Mouse (Mus musculus): ENCODE data around the gene Gm5737. TPM values are rescaled to one million over a fixed set of nuclear protein-coding genes. Genes with fewer than 3 reads are reported as not detected.

The Gm5737 gene
- total and polyA plus RNA-seq, 3 experiments, result not detected

DNA sequence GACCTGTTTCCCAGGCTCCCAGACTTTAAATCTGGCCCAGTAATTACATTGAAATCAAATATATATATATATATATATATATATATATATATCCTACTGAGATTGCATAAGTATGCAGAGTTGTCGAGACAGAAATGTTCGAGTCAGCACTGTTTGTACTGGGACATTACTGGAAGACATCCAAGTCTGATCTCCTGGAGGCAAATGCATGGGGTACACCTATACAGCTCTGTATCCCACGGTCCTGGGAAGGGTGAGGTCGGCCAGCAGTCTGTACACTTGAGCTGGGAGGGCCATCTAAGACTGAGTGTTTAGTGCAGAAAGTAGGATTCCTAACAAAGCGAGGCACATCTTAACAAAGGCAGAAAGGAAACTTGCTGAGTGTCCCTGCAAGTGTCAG, 57.7 kb downstream of the Gm5737 start:
- no peak overlapping the region for H3K4me3 ChIP-seq (ENCODE audit: low read depth, low read length)
- peaks cover 89% of the 10 kb centered on the region for H3K36me3 ChIP-seq (replicated peaks)
- DNase-seq (ENCODE audit: low spot score) (no peak), ATAC-seq (ENCODE audit: extremely low read depth, insufficient number of reproducible peaks, low FRiP score, poor library complexity, severe bottlenecking) (no peak)
- H3K27me3 ChIP-seq (ENCODE audit: insufficient read depth, low read length), result no peaks in the 10 kb centered on the region
- no peaks in the 10 kb centered on the region for H3K9me3 ChIP-seq (replicated peaks)
- TF ChIP-seq GATA1 (IDR thresholded peaks at IDR 0.05; ENCODE audit: borderline replicate concordance, low read length) (no peak), CTCF (IDR thresholded peaks at IDR 0.05; ENCODE audit: low read depth, low read length) (no peak), TAL1 (conservative IDR thresholded peaks at IDR 0.05; ENCODE audit: low read depth, low read length) (no peak), GATA2 (IDR thresholded peaks at IDR 0.05; ENCODE audit: borderline replicate concordance, low read depth, low read length) (no peak), POLR2AphosphoS5 (IDR thresholded peaks at IDR 0.05; ENCODE audit: insufficient replicate concordance, low read depth, low read length) (no peak)
- H3K4me1 ChIP-seq (ENCODE audit: insufficient read depth, low read depth, low read length), result peaks cover 87% of the 10 kb centered on the region

DNA sequence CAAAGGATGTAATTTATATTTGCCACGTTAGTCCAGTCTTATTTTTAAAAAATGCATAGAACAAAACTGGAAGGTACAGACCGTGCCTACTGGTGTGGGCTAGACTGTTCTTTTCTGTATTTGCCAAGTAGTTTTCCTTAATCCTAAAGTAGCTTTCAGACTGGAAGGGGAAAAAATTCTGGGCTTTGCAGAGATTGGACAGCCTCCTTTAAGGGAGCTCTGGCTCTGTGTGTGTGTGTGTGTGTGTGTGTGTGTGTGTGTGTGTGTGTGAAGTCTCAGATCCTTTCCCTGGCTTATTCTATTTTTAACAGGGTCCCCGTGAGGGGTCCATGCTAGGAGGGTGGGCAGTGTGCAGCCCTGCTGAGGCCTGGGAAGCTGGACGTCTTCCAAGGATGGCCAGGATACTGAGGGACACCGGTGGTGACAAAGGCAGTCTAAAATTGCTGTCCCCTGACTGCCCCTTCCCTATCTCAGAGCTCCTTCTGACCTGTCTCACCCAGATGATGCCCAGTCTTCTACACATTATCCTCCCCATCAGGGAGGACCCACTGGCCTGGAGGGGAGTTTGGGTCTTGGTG, 58.4 kb downstream of the Gm5737 start:
- peaks cover 95% of the 10 kb centered on the region for H3K36me3 ChIP-seq (replicated peaks)
- no peak overlapping the region for H3K4me3 ChIP-seq (ENCODE audit: low read depth, low read length)
- no peak for ATAC-seq (ENCODE audit: extremely low read depth, insufficient number of reproducible peaks, low FRiP score, poor library complexity, severe bottlenecking)

DNA sequence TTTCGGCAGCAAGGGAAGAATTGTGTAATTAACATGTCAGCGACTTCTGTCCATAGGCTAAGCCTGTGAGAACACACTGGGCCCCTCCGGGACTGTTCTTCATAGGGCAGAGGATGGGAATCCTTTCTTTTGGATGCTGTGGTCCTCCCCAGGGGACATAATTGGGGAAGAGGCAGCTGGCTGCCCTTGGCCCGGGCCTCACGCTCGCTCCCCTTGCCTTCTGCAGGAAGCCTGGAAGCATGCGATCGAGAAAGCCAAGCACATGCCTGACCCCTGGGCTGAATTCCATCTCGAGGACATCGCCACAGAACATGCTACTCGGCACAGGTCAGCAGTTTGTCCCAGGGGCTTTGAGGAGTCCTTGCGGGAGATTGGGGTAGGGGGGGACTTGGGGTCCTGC, 60.9 kb downstream of the Gm5737 start:
- no peak for DNase-seq (ENCODE audit: low spot score)
- H3K4me3 ChIP-seq (ENCODE audit: low read depth, low read length), result no peak overlapping the region

More for the DNA sequence above, 58.4 kb downstream of the Gm5737 start:
- DNase-seq (ENCODE audit: low spot score), result no peak
- H3K4me1 ChIP-seq (ENCODE audit: insufficient read depth, low read depth, low read length), result peaks cover 87% of the 10 kb centered on the region
- TF ChIP-seq GATA2 (IDR thresholded peaks at IDR 0.05; ENCODE audit: borderline replicate concordance, low read depth, low read length), result no peak
- no peak for TF ChIP-seq TAL1 (conservative IDR thresholded peaks at IDR 0.05; ENCODE audit: low read depth, low read length)
- no peak for TF ChIP-seq CTCF (IDR thresholded peaks at IDR 0.05; ENCODE audit: low read depth, low read length)
- no peak for TF ChIP-seq POLR2AphosphoS5 (IDR thresholded peaks at IDR 0.05; ENCODE audit: insufficient replicate concordance, low read depth, low read length)
- TF ChIP-seq GATA1 (IDR thresholded peaks at IDR 0.05; ENCODE audit: borderline replicate concordance, low read length), result no peak
- H3K27me3 ChIP-seq (ENCODE audit: insufficient read depth, low read length), result no peaks in the 10 kb centered on the region
- H3K9me3 ChIP-seq (replicated peaks), result no peaks in the 10 kb centered on the region

DNA sequence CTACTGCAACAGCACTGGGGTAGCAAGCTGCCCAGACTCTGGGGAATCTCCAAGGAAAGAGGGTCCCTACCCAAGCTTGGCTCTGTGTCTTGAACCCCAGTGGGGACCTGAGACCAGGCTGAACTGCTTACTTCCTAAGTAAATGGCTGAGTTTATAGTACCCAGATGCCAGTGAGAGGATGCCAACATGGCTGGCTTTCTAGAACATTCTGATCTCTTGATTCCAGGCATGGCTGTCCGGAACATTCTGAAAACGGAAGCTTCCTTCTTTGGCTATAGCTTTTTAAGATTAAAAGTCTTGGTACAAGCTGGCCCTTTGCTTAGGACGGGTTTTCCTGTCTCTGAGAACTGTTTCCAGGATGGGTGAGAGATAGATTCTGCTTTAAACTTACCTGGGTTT, 61.9 kb downstream of the Gm5737 start:
- Histone ChIP-seq H3K4me1 (ENCODE audit: insufficient read depth, low read depth, low read length) (peaks cover 83% of the 10 kb centered on the region), H3K9me3 (replicated peaks) (no peaks in the 10 kb centered on the region), H3K4me3 (ENCODE audit: low read depth, low read length) (no peak overlapping the region), H3K36me3 (replicated peaks) (peaks cover 92% of the 10 kb centered on the region), H3K27me3 (ENCODE audit: insufficient read depth, low read length) (no peaks in the 10 kb centered on the region)
- ATAC-seq (ENCODE audit: extremely low read depth, insufficient number of reproducible peaks, low FRiP score, poor library complexity, severe bottlenecking), result no peak
- TF ChIP-seq POLR2AphosphoS5 (IDR thresholded peaks at IDR 0.05; ENCODE audit: insufficient replicate concordance, low read depth, low read length) (no peak), GATA2 (IDR thresholded peaks at IDR 0.05; ENCODE audit: borderline replicate concordance, low read depth, low read length) (no peak), TAL1 (conservative IDR thresholded peaks at IDR 0.05; ENCODE audit: low read depth, low read length) (no peak), GATA1 (IDR thresholded peaks at IDR 0.05; ENCODE audit: borderline replicate concordance, low read length) (no peak), CTCF (IDR thresholded peaks at IDR 0.05; ENCODE audit: low read depth, low read length) (no peak)
- no peak for DNase-seq (ENCODE audit: low spot score)

More for the DNA sequence above, 60.9 kb downstream of the Gm5737 start:
- TF ChIP-seq TAL1 (conservative IDR thresholded peaks at IDR 0.05; ENCODE audit: low read depth, low read length), result no peak
- no peak for TF ChIP-seq GATA1 (IDR thresholded peaks at IDR 0.05; ENCODE audit: borderline replicate concordance, low read length)
- TF ChIP-seq POLR2AphosphoS5 (IDR thresholded peaks at IDR 0.05; ENCODE audit: insufficient replicate concordance, low read depth, low read length), result no peak
- TF ChIP-seq CTCF (IDR thresholded peaks at IDR 0.05; ENCODE audit: low read depth, low read length), result no peak
- no peak for TF ChIP-seq GATA2 (IDR thresholded peaks at IDR 0.05; ENCODE audit: borderline replicate concordance, low read depth, low read length)
- peaks cover 92% of the 10 kb centered on the region for H3K36me3 ChIP-seq (replicated peaks)
- H3K27me3 ChIP-seq (ENCODE audit: insufficient read depth, low read length), result no peaks in the 10 kb centered on the region
- no peaks in the 10 kb centered on the region for H3K9me3 ChIP-seq (replicated peaks)
- ATAC-seq (ENCODE audit: extremely low read depth, insufficient number of reproducible peaks, low FRiP score, poor library complexity, severe bottlenecking), result no peak
- H3K4me1 ChIP-seq (ENCODE audit: insufficient read depth, low read depth, low read length), result peaks cover 85% of the 10 kb centered on the region

DNA sequence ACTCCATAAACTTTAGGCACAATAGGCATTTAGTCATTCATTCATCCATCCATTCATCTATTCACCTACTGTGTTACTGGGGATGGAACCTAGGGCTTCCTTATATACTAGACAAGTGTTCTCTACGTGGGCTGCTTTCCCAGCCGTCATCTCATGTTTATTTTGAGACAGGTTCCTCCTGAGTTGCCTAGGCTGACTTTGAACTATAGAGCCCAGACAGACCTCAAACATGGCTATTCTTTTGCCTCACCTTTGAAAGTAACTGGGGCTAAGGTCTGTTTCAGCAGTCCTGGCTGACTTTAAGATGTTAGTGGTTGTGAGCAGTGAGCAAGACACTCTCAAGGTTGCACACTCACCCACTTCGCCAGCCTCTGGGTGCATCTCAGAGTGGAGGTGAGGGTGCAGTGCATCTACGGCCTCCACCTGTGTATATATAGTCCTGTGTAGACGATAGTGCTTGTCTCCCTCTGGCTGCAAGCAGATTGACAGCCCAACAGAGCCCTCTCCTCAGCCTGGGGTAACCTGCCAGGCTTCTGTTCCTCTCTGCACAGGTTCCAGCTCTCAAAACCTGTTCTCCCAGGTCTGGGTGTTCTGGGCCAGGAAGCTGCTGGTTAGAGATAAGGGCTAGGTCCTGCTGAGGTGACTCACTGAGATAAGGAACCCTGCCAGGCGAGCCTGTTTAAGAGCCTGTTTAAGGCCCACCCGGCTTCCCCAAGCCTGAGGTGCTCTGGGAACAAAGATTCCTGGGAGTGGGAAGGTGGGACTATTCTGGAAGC, 62.8 kb downstream of the Gm5737 start:
- Histone ChIP-seq H3K36me3 (replicated peaks) (peaks cover 92% of the 10 kb centered on the region), H3K9me3 (replicated peaks) (no peaks in the 10 kb centered on the region), H3K27me3 (ENCODE audit: insufficient read depth, low read length) (no peaks in the 10 kb centered on the region), H3K4me3 (ENCODE audit: low read depth, low read length) (peak overlapping the region; percentile 39; the same call in 1 of the 2 replicates), H3K4me1 (ENCODE audit: insufficient read depth, low read depth, low read length) (peaks cover 85% of the 10 kb centered on the region)
- TF ChIP-seq TAL1 (conservative IDR thresholded peaks at IDR 0.05; ENCODE audit: low read depth, low read length) (peak; percentile 98), POLR2AphosphoS5 (IDR thresholded peaks at IDR 0.05; ENCODE audit: insufficient replicate concordance, low read depth, low read length) (no peak)
- DNase-seq (ENCODE audit: low spot score) (peak; percentile 74), ATAC-seq (ENCODE audit: extremely low read depth, insufficient number of reproducible peaks, low FRiP score, poor library complexity, severe bottlenecking) (peak; percentile 86)

DNA sequence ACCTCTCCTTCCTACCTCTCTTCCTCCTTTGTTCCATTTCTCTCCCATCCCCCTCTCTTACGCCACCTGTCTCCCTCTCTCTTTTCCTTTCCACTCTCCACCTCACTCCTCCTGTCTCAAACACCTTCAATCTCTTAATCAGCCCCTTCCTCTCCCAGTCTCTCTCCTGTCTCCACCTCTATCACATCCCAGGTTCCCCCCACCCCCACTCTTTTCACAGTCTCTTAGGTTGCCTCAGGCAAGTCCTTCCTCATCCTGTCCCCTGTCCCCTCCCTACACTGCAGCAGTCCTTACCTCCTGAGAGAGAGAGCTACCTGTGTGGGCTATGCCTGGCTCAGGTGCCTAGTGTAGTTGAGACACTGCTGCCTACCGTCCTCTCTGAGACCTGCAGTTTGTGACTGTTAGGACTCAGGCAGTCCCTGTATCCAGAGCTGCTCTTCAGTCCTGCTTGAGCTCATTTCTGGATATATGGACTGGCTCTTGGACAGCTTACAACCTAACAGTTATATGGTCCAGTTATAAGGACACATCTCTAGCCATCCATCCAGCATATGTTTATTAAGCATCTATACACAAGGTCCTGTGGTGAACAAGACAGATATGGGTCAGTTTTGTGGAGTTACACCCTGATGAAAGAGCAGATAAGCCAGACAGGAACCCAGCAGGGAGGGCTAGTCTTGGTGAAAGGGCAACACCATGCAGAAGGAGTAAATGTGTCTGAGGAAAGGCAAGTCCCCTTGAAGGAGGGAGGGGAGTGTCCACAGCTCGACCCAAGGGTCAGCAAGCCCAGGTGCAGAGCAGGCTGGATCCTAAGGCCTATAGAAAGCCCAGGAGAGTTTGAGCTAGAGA, 63.6 kb downstream of the Gm5737 start:
- ATAC-seq (ENCODE audit: extremely low read depth, insufficient number of reproducible peaks, low FRiP score, poor library complexity, severe bottlenecking) (peak; percentile 18; the same call in 1 of the 2 replicates), DNase-seq (ENCODE audit: low spot score) (no peak)
- Histone ChIP-seq H3K9me3 (replicated peaks) (no peaks in the 10 kb centered on the region), H3K4me3 (ENCODE audit: low read depth, low read length) (peak overlapping the region; percentile 39; the same call in 1 of the 2 replicates), H3K4me1 (ENCODE audit: insufficient read depth, low read depth, low read length) (peaks cover 87% of the 10 kb centered on the region), H3K36me3 (replicated peaks) (peaks cover 92% of the 10 kb centered on the region), H3K27me3 (ENCODE audit: insufficient read depth, low read length) (no peaks in the 10 kb centered on the region)
- TF ChIP-seq TAL1 (conservative IDR thresholded peaks at IDR 0.05; ENCODE audit: low read depth, low read length), result no peak
- TF ChIP-seq CTCF (IDR thresholded peaks at IDR 0.05; ENCODE audit: low read depth, low read length), result no peak
- TF ChIP-seq GATA2 (IDR thresholded peaks at IDR 0.05; ENCODE audit: borderline replicate concordance, low read depth, low read length), result no peak
- no peak for TF ChIP-seq GATA1 (IDR thresholded peaks at IDR 0.05; ENCODE audit: borderline replicate concordance, low read length)
- TF ChIP-seq POLR2AphosphoS5 (IDR thresholded peaks at IDR 0.05; ENCODE audit: insufficient replicate concordance, low read depth, low read length), result no peak

Measured in G1E (cell line).